Comparison of ENCODE assay signal across 33 mouse cellular contexts in genomic region chr17:93084048-93084447, GRCm38 (mm10).
"Had no signal": no experiment of that assay in that cellular context is flagged by ENCODE, and none has a peak within 500 bp of the region (broad histone marks: within the 10 kb centered on the region; RNA-seq: fewer than 3 reads in every experiment).

No protein-coding gene starts in this region.

- ATAC-seq: hindbrain, embryonic 16.5 days; hindbrain, postnatal 0 days; inflammation-experienced regulatory T-cells, adult 6 months; intestine, embryonic 15.5 days; intestine, embryonic 16.5 days; intestine, postnatal 0 days had no signal

- H3K4me3 ChIP-seq: heart, embryonic 12.5 days; heart, embryonic 13.5 days; heart, embryonic 15.5 days; hindbrain, embryonic 10.5 days; hindbrain, embryonic 12.5 days; hindbrain, embryonic 13.5 days; hindbrain, embryonic 15.5 days; intestine, embryonic 15.5 days; kidney, embryonic 15.5 days; layer of hippocampus, adult 2 months; left cerebral cortex, adult 2 months had no signal

- H3K27ac ChIP-seq: heart, embryonic 13.5 days; heart, embryonic 15.5 days; hindbrain, embryonic 10.5 days; hindbrain, embryonic 12.5 days; hindbrain, embryonic 13.5 days; hindbrain, embryonic 14.5 days; hindbrain, embryonic 15.5 days; hindbrain, postnatal 0 days; intestine, embryonic 15.5 days; kidney, embryonic 15.5 days; kidney, postnatal 0 days; layer of hippocampus, adult 2 months; left cerebral cortex, adult 2 months had no signal

- H3K27me3 ChIP-seq: heart, embryonic 12.5 days; heart, embryonic 13.5 days; heart, embryonic 15.5 days; hindbrain, embryonic 12.5 days; hindbrain, embryonic 13.5 days; hindbrain, embryonic 15.5 days; intestine, embryonic 15.5 days; kidney, embryonic 15.5 days had no signal

- H3K4me1 ChIP-seq: heart, embryonic 12.5 days; heart, embryonic 13.5 days; heart, embryonic 15.5 days; hindbrain, embryonic 10.5 days; hindbrain, embryonic 12.5 days; hindbrain, embryonic 13.5 days; hindbrain, embryonic 15.5 days; intestine, embryonic 15.5 days; kidney, embryonic 15.5 days had no signal

- H3K36me3 ChIP-seq: heart, embryonic 12.5 days; heart, embryonic 13.5 days; heart, embryonic 15.5 days; hindbrain, embryonic 10.5 days; hindbrain, embryonic 12.5 days; hindbrain, embryonic 13.5 days; hindbrain, embryonic 15.5 days; intestine, embryonic 15.5 days; kidney, embryonic 15.5 days had no signal

- DNase-seq: heart, postnatal 10 days; heart, postnatal 14 days; heart, postnatal 36 days; heart, postnatal 4 days; kidney, adult 11 months; kidney, adult 18-20 months; kidney, adult 8-10 months; kidney, adult 9 months; kidney, postnatal 10 days; kidney, postnatal 14 days; kidney, postnatal 25 days; kidney, postnatal 36 days; kidney, postnatal 4 days; layer of hippocampus, adult 9-11 months; layer of hippocampus, postnatal 36 days had no signal
